Mouse (Mus musculus): ENCODE measurements around the gene Mob4. TPM values are rescaled to one million over a fixed set of nuclear protein-coding genes. Genes with fewer than 3 reads are reported as not detected.
A peak's percentile ranks its signal among the peaks of the same experiment; 100 is the strongest.

Gene Mob4
- total and polyA plus RNA-seq, 3 experiments, result 11.1 to 32.0 (median 27.8) TPM

GRCm38 (mm10) chr1:55201850-55202752 is 71.1 kb downstream of the Mob4 start:
- Histone ChIP-seq H3K4me1 (ENCODE audit: control insufficient read depth, insufficient read depth, low read length) (no peaks in the 10 kb centered on the region), H3K36me3 (ENCODE audit: control insufficient read depth, insufficient read depth, low read length) (no peaks in the 10 kb centered on the region), H3K79me2 (replicated peaks; ENCODE audit: control insufficient read depth, insufficient read depth, low read length) (no peaks in the 10 kb centered on the region), H3K27me3 (ENCODE audit: control insufficient read depth, insufficient read depth, low read length) (no peaks in the 10 kb centered on the region), H3K9ac (ENCODE audit: low read depth, low read length) (peak overlapping the region; percentile 29; the same call in 1 of the 2 replicates), H3K4me3 (peak overlapping the region; percentile 40), H3K27ac (peak overlapping the region; percentile 69)
- peak; percentile 68 to 70 for DNase-seq
- 49% methylated on average over 18 of the region's 18 CpGs for WGBS
- peak; percentile 24 for TF ChIP-seq CTCF (IDR thresholded peaks at IDR 0.05)
- no peak for TF ChIP-seq POLR2A (IDR thresholded peaks at IDR 0.05; ENCODE audit: insufficient read depth, low read depth, low read length)
- no peak for TF ChIP-seq EP300 (IDR thresholded peaks at IDR 0.05; ENCODE audit: insufficient read depth, low read depth, low read length)
- intact Hi-C loops (cut with DNase I), result loop anchor here (5.0 kb wide), 1 partner anchor 35 kb away; the partner anchor contains the start of gene Mars2

Other genes with a start within 250 kb of the Mob4 start
- gene Ankrd44, start 204.8 kb upstream of the Mob4 start, total RNA-seq (2021), result 10 to 100 TPM; 10.2 to 10.7 TPM
- 10.2 and 14.8 TPM in 2 replicates for gene Ankrd44, start 204.8 kb upstream of the Mob4 start, polyA plus RNA-seq (2012; rRNA removed)
- 10 to 100 TPM; 64.4 to 74.9 TPM for gene Sf3b1, start 103.8 kb upstream of the Mob4 start, total RNA-seq (2021)
- 27.9 and 62.8 TPM in 2 replicates for gene Sf3b1, start 103.8 kb upstream of the Mob4 start, polyA plus RNA-seq (2012; rRNA removed)
- gene Coq10b, start 78.5 kb upstream of the Mob4 start, total RNA-seq (2021), result 10 to 100 TPM; 26.7 to 64.0 TPM
- gene Coq10b, start 78.5 kb upstream of the Mob4 start, polyA plus RNA-seq (2012; rRNA removed), result 16.0 and 23.1 TPM in 2 replicates
- 100 to 1,000 TPM; 153 to 180 TPM for gene Hspe1, start 43.1 kb upstream of the Mob4 start, total RNA-seq (2021)
- 44.5 and 69.3 TPM in 2 replicates for gene Hspe1, start 43.1 kb upstream of the Mob4 start, polyA plus RNA-seq (2012; rRNA removed)
- 100 to 1,000 TPM; 373 to 383 TPM for gene Hspd1, start 43.0 kb upstream of the Mob4 start, total RNA-seq (2021)
- gene Hspd1, start 43.0 kb upstream of the Mob4 start, polyA plus RNA-seq (2012; rRNA removed), result 68.5 and 143 TPM in 2 replicates
- gene Rftn2, start 95.6 kb downstream of the Mob4 start, total RNA-seq (2021), result 10 to 100 TPM; 12.1 to 12.8 TPM
- 2.7 and 6.4 TPM in 2 replicates for gene Rftn2, start 95.6 kb downstream of the Mob4 start, polyA plus RNA-seq (2012; rRNA removed)
- 1 to 10 TPM; 5.0 to 5.3 TPM for gene Mars2, start 105.9 kb downstream of the Mob4 start, total RNA-seq (2021)
- 2.0 and 3.6 TPM in 2 replicates for gene Mars2, start 105.9 kb downstream of the Mob4 start, polyA plus RNA-seq (2012; rRNA removed)
- under 1 TPM in 1 of 2 experiments, not detected in 1; 0.32 TPM for gene Boll, start 232.2 kb downstream of the Mob4 start, total RNA-seq (2021)
- not detected in 2 replicates for gene Boll, start 232.2 kb downstream of the Mob4 start, polyA plus RNA-seq (2012; rRNA removed)